Mouse (Mus musculus) megakaryocyte progenitor cell, adult 5-6 weeks (primary cell): Measurements from ENCODE around the gene Dclre1b. TPM values are rescaled to one million over a fixed set of nuclear protein-coding genes. Genes with fewer than 3 reads are reported as not detected.
"Not testable (repeated sequence)": the region's sequence is repeated elsewhere in the genome, so short reads cannot be mapped to it uniquely, and the experiment has no call there.

Source experiments
- ATAC-seq: replicated peaks from 2 replicates; pipeline ENCODE4 v1.8.0; 2016; ENCODE audit warnings: mild to moderate bottlenecking, moderate TSS enrichment, inconsistent platforms; ENCODE audit not compliant: poor library complexity
- total RNA-seq, 2 experiments: library from RNA; stranded (forward) in 1 of 2; stranded (reverse) in 1 of 2; fragments of 157-497, 149-512 nt in 1 of 2; fragments of 200-1000 nt in 1 of 2; gene quantifications; 2 replicates each; pipeline versions ENCODE4 v1.2.3 to v1.2.4; 2015 to 2017

Dclre1b gene
- total RNA-seq, 2 experiments from 2014 or later: 15.4 to 21.4 TPM

GRCm38 (mm10) chr3:103827548-103827947 is 18.3 kb upstream of the Dclre1b start:
- ATAC-seq: peak; percentile 44; the same call in 1 of the 2 replicates

- ATAC-seq: no peak
These were observed 1.7 kb upstream of the Dclre1b start for GRCm38 (mm10) chr3:103810967-103811366.

GRCm38 (mm10) chr3:103809799-103810150 is 531 bp upstream of the Dclre1b start:
- ATAC-seq: peak; percentile 34

GRCm38 (mm10) chr3:103805671-103806070 is 3.6 kb downstream of the Dclre1b start:
- ATAC-seq: no peak

- ATAC-seq: no peak
These were observed 6.4 kb downstream of the Dclre1b start for GRCm38 (mm10) chr3:103802861-103803260.

- ATAC-seq: peak; percentile 63
These were observed 7.4 kb downstream of the Dclre1b start for GRCm38 (mm10) chr3:103801631-103802531.

GRCm38 (mm10) chr3:103799507-103799906 is 9.7 kb downstream of the Dclre1b start:
- ATAC-seq: peak; percentile 78

GRCm38 (mm10) chr3:103796389-103796788 is 12.9 kb downstream of the Dclre1b start:
- ATAC-seq: no peak

GRCm38 (mm10) chr3:103792566-103792965 is 16.7 kb downstream of the Dclre1b start:
- no peak for ATAC-seq

GRCm38 (mm10) chr3:103792111-103792406 is 17.2 kb downstream of the Dclre1b start:
- not testable (repeated sequence) for ATAC-seq

- peak; percentile 89 for ATAC-seq
These were observed 17.8 kb downstream of the Dclre1b start, which contains the start of gene Hipk1 for GRCm38 (mm10) chr3:103791230-103792110. Gene Hipk1, minus strand, starts transcription at chr3:103791563.

- ATAC-seq: peak; percentile 11; the same call in 1 of the 2 replicates
These were observed 18.7 kb downstream of the Dclre1b start for GRCm38 (mm10) chr3:103790346-103791145.

GRCm38 (mm10) chr3:103789891-103790345 is 19.3 kb downstream of the Dclre1b start:
- peak; percentile 24 for ATAC-seq

- no peak for ATAC-seq
These were observed 20.1 kb downstream of the Dclre1b start for GRCm38 (mm10) chr3:103789096-103789495.

GRCm38 (mm10) chr3:103787225-103787624 is 22.0 kb downstream of the Dclre1b start:
- peak; percentile 37 for ATAC-seq

GRCm38 (mm10) chr3:103782844-103783609 is 26.2 kb downstream of the Dclre1b start:
- ATAC-seq: no peak

- ATAC-seq: no peak
These were observed 28.5 kb downstream of the Dclre1b start for GRCm38 (mm10) chr3:103780777-103781176.

GRCm38 (mm10) chr3:103780271-103780670 is 29.0 kb downstream of the Dclre1b start:
- no peak for ATAC-seq

- peak; percentile 55 for ATAC-seq
These were observed 30.1 kb downstream of the Dclre1b start for GRCm38 (mm10) chr3:103779183-103779582.

- ATAC-seq: peak; percentile 27; the same call in 1 of the 2 replicates
These were observed 30.6 kb downstream of the Dclre1b start for GRCm38 (mm10) chr3:103778660-103779059.
